Mouse (Mus musculus): ENCODE results near the gene Snapin.

Gene Snapin

GRCm38 (mm10) chr3:90454931-90455330 lies 35.9 kb downstream of the Snapin start:
- DNase-seq (ENCODE audit: low read depth) = no peak

DNA sequence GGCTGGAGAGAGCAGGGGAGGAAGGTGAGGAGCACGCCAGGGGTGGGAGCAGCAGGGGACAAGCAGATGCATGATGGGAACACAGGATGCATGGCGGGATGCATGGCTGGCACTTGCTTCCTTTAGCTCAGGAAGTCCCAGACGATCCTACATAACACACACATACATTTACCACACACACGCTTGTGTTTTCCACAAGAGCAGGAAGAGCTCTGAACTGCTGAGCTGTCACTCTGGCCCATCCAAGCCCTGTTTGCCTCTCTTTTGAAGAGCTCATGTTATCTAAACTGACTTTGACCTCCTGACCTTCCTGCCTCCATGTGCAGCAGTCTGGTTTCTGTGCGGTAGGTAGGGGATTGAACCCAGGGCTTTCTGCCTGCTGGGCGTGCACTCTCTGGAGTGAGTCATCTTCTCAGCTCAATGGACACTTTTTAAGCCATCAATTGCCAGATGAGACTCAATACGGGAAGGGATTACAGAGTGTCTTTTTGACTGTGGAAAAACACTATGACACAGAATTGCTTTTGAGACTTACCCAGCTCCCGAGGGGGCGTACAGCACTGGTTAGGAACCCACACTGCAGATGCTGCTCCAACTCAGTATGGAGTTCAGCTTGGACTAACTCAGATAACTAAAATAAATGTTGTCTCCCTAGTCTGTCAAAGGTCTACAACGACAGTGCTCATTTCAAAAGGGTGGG lies 39.3 kb downstream of the Snapin start:
- peak; percentile 23 for DNase-seq (ENCODE audit: low read depth)

- no peak for DNase-seq (ENCODE audit: low read depth)
These were observed 40.0 kb downstream of the Snapin start for GRCm38 (mm10) chr3:90450874-90451273.

GRCm38 (mm10) chr3:90448626-90449025 lies 42.2 kb downstream of the Snapin start:
- DNase-seq (ENCODE audit: low read depth) = no peak

GRCm38 (mm10) chr3:90447123-90447494 lies 43.7 kb downstream of the Snapin start:
- DNase-seq (ENCODE audit: low read depth) = no peak

DNA sequence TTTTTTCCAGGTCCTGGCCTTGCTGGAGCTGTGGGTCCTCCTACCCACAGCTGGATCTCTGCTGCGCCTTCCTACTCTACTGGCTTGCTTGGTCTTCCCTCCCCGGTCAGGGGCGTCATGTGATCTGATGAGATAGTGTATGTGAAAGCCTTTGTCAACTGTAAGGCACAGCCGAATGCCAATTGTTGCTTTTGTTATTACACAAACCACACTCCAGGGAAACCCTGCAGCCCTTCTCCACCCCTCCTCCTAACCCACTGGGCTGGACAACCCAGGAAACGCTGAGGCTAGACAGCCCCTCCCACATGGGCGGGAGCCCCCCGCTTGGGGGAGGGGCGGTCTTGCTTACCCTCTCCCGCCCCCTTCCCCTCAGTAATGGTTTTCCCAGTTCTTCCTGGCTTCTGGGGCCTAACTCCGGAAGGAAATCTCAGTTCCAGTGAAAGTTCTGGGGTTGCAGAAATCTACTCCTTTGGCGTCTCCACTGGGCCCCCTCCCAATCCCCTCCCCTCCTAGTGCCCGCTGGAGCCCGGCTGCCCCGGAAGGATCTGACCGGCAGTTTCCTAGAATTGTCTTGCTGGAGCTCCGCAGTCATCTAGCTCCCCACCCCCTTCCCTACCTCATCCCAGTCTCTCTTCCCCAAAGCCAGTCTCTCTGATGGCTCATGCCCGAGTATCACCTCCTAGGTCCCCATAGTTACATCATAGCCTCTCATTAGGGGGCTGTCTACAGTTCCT lies 44.3 kb downstream of the Snapin start:
- DNase-seq (ENCODE audit: low read depth) = peak; percentile 82

- DNase-seq (ENCODE audit: low read depth) = no peak
These were observed 45.2 kb downstream of the Snapin start for GRCm38 (mm10) chr3:90445417-90446200.

DNA sequence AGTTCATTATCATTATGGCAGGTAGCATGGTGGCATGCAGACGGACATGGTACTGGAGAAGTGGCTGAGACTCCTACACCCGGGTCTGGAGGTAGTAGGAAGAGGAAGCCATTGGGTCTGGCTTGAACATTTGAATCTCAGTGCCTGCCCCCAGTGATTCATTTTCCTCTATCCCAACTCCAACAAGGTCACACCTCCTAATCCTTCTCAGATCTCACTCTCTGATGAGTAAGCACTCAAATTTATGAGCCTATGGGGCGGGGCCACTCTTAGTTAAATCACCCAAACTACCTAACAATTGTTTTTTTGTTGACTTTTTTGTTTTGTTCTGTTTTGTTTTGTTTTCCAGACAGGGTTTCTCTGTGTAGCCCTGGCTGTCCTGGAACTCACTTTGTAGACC lies 46.9 kb downstream of the Snapin start:
- peak; percentile 20 for DNase-seq (ENCODE audit: low read depth)

DNA sequence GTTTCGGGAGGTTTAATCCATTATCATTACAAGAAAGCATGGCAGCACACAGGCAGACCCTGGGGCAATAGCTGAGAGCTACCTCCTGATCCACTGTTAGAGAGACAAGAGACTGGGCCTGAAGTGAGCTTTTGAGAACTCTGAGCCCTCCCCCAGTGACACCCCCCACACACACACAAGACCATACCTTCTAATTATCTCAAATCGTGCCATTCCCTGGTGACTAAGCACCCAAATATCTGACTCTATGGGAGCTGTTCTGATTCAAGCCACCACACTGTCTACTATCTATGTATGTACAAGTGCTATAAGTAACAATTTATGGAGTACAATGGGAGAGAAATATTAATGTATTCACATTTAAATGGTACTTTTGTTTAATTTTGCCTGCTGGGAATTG lies 50.1 kb downstream of the Snapin start:
- peak; percentile 30 for DNase-seq (ENCODE audit: low read depth)
